Mouse (Mus musculus) fat pad, adult 2 months (tissue): Measurements from ENCODE around the gene Gm28051.

Experiments used
- DNase-seq: peaks from one replicate; pipeline ENCODE4 v3.0.0-alpha.2; 2011; ENCODE audit warnings: low read depth, low spot score; ENCODE audit errors: extremely low read depth

Gene Gm28051

DNA sequence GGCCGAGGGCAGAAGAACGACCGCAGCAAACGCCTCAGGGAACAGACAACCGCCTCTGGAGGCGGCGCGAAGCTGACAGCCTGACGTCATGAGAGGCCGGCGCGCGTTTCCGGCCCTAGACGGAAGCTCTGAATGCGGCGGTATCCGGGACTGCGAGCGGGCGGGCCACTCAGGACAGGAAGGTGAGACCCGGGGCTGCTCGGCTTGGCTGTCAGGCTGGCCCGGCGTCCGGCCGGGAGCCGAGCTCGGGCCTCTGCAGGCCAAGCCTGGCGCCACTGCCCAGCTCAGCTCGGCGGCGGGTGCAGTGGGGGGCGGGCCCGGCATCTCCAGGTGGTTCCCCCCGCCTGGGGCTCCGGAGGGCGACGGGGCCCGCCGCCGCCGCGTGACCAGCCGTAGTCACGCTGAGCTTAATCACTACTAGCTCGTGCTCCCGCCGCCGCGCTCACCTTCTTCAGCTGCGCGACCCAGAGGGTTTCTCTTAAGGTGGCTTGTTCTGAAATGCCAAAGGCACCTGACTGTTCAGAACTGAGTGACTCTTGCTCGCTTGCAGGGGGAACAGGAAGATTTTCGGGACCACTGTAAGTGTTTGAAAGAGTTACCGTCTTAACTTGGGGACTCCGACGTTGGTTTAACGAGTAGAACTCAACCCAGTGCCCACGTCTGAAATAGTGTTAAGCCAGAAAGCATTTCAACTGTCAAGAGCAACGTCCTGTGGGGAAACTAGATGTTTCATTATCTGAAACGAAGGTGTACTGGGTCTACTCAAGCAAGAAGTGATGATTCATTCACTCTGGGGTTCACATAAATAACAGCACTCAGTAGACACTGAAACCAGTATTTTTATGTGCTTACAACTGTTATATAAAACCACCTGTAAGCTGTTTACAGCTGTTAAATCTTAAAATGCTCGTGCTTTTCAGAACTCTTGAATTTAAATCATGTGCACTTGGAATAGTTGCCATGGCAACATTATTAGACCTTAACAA is 13.7 kb downstream of the Gm28051 start, which contains the start of the genes Moap1 and Tmem251:
Moap1 (minus strand) TSS at position 73 of the 986 bp plus-strand sequence.
Tmem251 (plus strand) TSS at position 174 of the 986 bp plus-strand sequence.
- DNase-seq, result no peak

DNA sequence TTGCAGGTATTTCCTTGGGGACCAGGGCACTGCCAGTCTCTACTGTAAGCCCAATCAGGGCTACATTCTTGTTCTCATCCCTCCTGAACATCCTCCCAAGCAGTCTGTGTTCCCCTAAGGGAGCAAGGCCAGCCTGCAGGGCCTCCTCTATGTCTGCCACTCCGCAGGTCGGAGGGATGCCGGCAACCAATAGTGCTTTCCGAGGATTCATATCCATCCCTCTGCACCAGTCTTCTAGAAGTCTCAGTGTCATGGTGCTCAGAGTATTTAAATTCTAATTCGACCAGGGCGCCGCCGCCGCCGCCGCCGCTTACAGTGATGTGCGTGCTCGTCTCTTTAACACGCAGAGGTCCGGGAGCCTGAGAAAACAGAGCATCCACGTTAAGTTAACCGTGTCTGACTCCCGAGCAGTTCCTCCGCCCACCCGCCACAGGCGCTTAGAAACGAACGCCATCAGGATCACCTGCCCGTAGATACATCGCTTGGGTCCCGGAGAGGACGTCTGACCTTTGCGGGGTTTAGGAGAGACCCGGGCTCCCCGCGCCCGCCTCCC is 14.5 kb downstream of the Gm28051 start:
- no peak for DNase-seq

- DNase-seq, result no peak
These were observed 15.5 kb downstream of the Gm28051 start for GRCm38 (mm10) chr12:102742056-102742455.

DNA sequence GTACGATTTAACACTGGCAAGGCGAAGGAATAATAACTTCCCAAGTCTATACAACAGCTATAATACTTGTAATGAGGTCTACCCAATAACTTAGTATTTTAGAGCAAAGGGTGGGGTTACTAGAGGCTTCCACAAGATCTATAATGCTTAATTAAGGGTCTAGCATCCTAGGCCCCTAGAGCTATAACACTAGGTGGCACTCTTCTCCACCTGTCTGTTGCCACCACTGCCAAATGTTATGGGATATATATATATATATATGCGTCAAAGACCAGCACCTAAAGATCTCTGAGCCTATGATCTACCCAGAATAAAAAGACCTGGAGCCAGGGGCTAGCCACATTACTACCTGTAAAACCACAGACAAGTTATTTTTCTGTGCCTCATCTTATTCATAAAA is 17.3 kb downstream of the Gm28051 start:
- no peak for DNase-seq

DNA sequence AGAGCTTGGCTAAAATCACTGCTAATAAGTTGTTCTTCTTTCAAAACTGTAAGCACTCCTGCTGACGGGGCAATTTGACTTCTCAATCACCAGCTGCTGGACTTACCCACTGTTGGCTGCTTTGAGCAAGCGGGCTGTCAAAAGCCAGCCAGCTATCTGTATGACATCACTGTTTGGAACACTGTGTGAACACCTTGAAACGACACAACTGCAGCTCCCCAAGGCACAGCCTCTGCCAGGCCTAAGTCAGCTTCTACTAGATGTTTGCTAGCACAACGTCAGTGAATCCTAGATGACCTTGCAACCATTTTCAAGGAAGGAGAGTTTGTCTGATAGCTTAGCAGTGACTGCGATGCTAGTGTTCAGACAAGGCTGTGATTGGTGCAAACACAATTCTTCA is 18.5 kb downstream of the Gm28051 start:
- DNase-seq, result no peak

GRCm38 (mm10) chr12:102733381-102733780 is 24.2 kb downstream of the Gm28051 start:
- no peak for DNase-seq

GRCm38 (mm10) chr12:102730798-102731619 is 26.6 kb downstream of the Gm28051 start:
- DNase-seq, result no peak

GRCm38 (mm10) chr12:102729855-102730797 is 27.4 kb downstream of the Gm28051 start:
- DNase-seq, result no peak

DNA sequence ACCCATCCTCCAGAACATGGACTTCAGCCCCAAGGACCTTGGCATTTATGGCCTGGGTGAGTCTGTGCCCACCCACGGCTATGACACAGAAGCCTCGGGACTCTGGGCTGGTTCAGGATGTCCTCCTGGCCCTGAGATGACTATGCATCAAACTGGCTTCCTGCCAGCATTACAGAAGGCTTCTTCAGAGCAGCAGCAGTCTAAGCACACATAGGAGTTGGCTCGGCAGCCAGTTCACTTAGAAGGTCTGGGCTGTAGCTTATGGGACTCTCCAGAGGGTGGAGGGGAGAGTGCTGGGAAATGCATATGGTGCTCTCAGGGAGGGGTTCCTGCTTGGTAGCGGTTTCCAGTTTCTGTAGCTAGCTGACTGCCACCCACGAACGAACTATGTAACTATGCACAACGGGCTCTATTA is 31.8 kb downstream of the Gm28051 start:
- DNase-seq, result no peak

- no peak for DNase-seq
These were observed 32.4 kb downstream of the Gm28051 start for GRCm38 (mm10) chr12:102725146-102725545.

DNA sequence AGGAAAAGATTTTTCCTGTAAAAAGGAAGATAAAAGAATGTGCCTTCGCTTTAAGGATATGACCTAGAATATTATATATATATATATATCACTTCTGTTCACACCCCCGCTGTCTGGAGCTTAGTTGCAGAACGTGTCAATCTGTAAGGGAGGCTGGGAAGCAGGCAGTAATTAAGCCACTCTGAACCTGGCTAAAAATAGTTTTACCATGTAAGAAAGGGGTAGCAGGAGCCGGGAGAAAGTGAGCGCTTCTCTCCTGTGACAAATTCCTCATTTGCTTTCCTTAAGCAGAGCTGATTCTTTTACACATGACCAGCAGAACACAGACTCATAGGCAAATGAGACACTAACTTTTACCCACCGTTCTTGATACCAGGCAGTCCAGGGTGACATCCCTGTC is 33.7 kb downstream of the Gm28051 start:
- no peak for DNase-seq

DNA sequence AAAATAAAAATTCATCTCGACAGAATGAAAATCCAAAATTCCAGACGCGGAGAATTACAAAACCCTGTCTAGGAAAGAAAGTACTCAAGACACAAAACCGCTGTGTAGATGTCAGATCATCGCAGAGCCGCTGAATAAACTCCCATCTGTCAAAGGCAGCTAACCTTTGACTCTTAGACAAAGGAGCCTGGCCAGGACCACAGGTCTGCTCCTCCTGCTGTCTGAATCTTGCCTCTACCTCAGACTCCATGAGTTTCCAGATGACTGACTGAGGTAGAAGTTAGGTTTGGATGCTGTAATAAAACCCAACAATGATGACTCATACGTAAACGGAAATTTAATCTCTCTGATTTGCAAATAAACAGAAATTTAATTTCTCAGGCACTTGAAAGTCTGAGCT is 34.6 kb downstream of the Gm28051 start:
- no peak for DNase-seq

GRCm38 (mm10) chr12:102722451-102722850 is 35.1 kb downstream of the Gm28051 start:
- DNase-seq, result no peak

- no peak for DNase-seq
These were observed 37.8 kb downstream of the Gm28051 start for GRCm38 (mm10) chr12:102719552-102720315.

- no peak for DNase-seq
These were observed 42.7 kb downstream of the Gm28051 start for GRCm38 (mm10) chr12:102714654-102715395.

- DNase-seq, result no peak
These were observed 43.4 kb downstream of the Gm28051 start for GRCm38 (mm10) chr12:102714116-102714515.

- no peak for DNase-seq
These were observed 44.3 kb downstream of the Gm28051 start for GRCm38 (mm10) chr12:102713153-102713865.

GRCm38 (mm10) chr12:102710851-102711375 is 46.7 kb downstream of the Gm28051 start:
- no peak for DNase-seq
